Mouse (Mus musculus): ENCODE measurements at regions not wholly inside any gene's neighbourhood (a gene's known extent, or its start where the extent isn't known, plus 50 kb on each side); places are given as distances from the start of the nearest gene placed in this dataset.
A peak's percentile ranks its signal among the peaks of the same experiment; 100 is the strongest.
"Not testable (repeated sequence)": the region's sequence is repeated elsewhere in the genome, so short reads cannot be mapped to it uniquely, and the experiment has no call there.

DNA sequence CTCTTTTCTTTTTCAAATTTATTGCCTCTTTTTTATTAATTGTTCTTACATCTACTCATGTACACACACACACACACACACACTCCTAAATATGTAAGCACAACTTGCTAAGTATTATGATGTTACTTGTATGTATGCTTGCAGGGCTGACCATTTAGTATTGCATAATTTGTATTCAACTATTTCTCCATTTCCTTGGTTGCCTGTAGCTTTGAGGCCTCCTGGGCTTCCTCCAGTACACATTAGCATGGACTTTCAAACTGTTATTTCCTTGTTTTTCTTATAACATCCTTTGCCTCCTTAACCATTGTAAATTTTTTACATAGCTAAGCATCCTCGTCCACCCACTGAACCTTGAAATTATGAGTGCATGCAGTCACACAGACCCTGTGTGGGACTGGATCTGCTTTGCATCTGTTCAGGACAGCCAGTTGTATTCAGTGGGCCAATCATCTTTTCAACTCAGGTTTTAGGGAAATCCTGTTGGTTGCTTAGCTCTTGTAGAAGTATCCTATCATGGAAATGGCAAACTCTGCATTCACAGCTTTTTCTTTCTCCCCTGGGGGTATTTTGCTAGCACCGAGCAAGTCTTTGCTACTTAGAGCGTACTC lies 110.8 kb upstream of the Ahi1 start:
- H3K27ac ChIP-seq, result no peak overlapping the region
- no peak for ATAC-seq (ENCODE audit: insufficient number of reproducible peaks, insufficient read depth, low FRiP score, low TSS enrichment, low read depth)
- 23% methylated on average over 3 of the region's 3 CpGs for WGBS
- no peak overlapping the region for H3K9ac ChIP-seq
- H3K4me3 ChIP-seq, result no peak overlapping the region
- peaks cover 37% of the 10 kb centered on the region for H3K4me1 ChIP-seq
- H3K36me3 ChIP-seq, result no peaks in the 10 kb centered on the region
- no peaks in the 10 kb centered on the region for H3K27me3 ChIP-seq
- no peaks in the 10 kb centered on the region for H3K9me3 ChIP-seq
- no peak overlapping the region for H3K4me2 ChIP-seq

DNA sequence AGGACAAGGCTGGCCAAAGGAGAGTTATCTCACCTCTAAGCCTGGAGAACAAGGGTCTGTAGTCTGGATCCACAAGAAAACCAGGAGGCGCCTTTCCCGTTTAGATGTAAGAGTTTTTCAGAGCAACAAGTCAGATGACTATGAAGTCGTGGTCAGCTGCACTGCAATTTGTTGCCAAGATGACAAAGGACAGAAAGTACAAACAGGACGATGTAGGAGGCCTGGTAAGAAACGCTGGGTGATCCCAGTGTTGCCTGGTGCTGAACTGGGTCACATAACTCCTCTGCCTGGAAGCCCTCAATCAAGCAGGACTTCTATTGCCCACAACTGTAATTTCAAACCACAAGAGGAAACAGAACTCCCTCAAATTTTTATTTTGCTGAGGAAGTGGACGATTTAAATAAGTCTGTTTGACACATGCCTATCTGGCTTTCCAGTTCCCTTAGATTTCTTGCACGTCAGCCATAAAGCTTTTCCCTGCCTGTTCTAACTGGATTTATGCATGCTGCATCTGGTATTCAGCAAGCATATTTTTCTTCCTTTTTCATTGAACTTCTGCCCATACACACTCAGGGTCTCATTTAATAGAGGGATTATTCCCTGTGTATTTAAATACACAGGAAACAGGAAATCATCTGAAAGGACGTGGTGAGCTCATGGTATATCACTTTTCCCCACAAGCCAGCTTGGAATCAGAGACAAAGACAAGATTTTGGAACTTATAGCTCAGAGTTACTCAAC lies 113.5 kb upstream of the Ahi1 start:
- no peaks in the 10 kb centered on the region for H3K36me3 ChIP-seq
- H3K4me2 ChIP-seq, result no peak overlapping the region
- H3K9ac ChIP-seq, result no peak overlapping the region
- H3K27ac ChIP-seq, result peak overlapping the region; percentile 55; the same call in 1 of the 2 replicates
- peaks cover 37% of the 10 kb centered on the region for H3K4me1 ChIP-seq
- ATAC-seq (ENCODE audit: insufficient number of reproducible peaks, insufficient read depth, low FRiP score, low TSS enrichment, low read depth), result no peak
- H3K4me3 ChIP-seq, result no peak overlapping the region
- 41% methylated on average over 8 of the region's 8 CpGs for WGBS
- H3K9me3 ChIP-seq, result no peaks in the 10 kb centered on the region
- no peaks in the 10 kb centered on the region for H3K27me3 ChIP-seq

DNA sequence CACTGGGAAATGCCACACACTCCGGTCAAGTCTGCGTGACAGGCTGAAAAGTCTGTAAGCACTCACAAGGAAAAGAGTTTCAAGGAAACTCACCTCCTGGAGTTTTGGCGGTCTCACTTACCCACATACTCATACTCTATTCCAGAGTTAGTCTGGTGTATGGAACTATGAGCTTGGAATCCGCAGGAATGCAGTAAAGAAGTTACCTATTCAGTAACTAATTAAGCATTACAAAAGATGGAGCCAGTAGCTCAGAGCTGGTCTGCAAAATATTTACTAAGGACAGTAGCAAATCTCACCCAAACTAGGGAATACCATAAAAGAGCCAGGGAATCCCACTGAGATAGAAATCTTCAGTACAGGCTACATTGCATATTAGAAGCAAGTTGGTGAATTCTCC lies 111.9 kb upstream of the Pde7b start:
- H3K4me2 ChIP-seq; H3K27me3 ChIP-seq; H3K9ac ChIP-seq; H3K9me3 ChIP-seq; H3K27ac ChIP-seq; H3K4me3 ChIP-seq; ATAC-seq (ENCODE audit: insufficient number of reproducible peaks, insufficient read depth, low FRiP score, low TSS enrichment, low read depth); H3K36me3 ChIP-seq: not testable (repeated sequence)
- WGBS, result 77% methylated on average over 4 of the region's 4 CpGs
- peaks cover 21% of the 10 kb centered on the region for H3K4me1 ChIP-seq

DNA sequence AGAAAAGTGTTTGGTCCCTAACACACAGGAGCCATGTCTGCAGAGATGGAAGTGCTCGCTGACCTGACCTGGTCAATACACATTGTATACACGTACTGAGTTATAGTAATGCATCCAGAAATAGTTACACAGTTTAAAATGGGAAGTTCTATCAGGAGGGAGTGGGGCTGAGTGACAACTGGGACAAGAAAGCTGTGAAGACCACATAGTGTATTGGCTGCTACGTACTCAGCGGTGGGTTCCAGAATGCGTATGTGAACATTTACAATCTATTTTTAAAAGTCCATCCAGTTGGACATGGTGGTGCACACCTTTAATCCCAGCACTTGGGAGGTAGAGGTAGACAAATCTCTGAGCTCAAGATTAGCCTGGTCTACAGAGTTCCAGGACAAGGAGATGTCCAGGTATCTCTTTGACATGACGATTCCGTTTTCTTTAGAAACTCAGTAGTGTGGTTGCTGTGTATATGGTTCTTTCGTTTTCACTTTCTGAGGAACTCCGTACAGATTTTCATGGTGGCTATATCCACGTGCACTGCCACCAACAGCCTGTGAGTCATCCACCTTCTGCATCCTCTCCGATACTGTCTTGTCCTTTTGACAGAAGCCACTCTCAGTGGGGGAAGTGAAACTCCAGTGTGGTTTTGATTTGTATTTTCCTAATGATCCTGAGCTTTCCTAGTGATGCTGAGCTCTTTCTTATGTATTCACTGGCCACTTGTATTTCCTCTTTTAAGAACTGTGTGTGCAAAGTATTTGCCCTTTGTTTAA lies 110.1 kb upstream of the Pde7b start:
- Histone ChIP-seq H3K27me3 (no peaks in the 10 kb centered on the region), H3K36me3 (no peaks in the 10 kb centered on the region), H3K4me1 (peaks cover 16% of the 10 kb centered on the region), H3K9ac (no peak overlapping the region), H3K4me2 (no peak overlapping the region), H3K4me3 (no peak overlapping the region), H3K27ac (no peak overlapping the region), H3K9me3 (no peaks in the 10 kb centered on the region)
- WGBS, result 86% methylated on average over 11 of the region's 11 CpGs
- ATAC-seq (ENCODE audit: insufficient number of reproducible peaks, insufficient read depth, low FRiP score, low TSS enrichment, low read depth), result no peak

DNA sequence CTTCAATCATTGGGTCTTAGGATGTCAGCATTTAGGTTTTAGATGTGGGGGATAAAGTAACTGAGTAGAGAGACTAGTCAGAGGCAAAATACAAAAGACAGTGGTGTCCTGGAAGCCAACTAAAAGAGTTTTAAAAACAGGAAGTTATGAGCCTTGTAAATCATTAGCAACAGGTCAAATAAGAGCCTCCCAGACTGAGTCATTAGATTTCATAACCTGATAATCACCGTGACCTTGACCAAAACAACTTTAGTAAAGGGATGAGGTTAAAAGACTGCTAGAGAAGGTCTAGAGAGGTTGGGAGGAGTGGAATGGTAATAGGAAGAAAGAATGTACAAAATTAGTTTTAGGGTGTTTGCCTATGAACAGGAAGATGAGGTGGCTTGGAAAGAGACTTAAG lies 103.4 kb upstream of the Pde7b start:
- Histone ChIP-seq H3K9ac (no peak overlapping the region), H3K27me3 (no peaks in the 10 kb centered on the region), H3K36me3 (no peaks in the 10 kb centered on the region), H3K4me3 (no peak overlapping the region), H3K9me3 (no peaks in the 10 kb centered on the region), H3K4me1 (no peaks in the 10 kb centered on the region), H3K4me2 (no peak overlapping the region), H3K27ac (no peak overlapping the region)
- 64% methylated on average over 1 of the region's 1 CpGs for WGBS
- no peak for ATAC-seq (ENCODE audit: insufficient number of reproducible peaks, insufficient read depth, low FRiP score, low TSS enrichment, low read depth)

DNA sequence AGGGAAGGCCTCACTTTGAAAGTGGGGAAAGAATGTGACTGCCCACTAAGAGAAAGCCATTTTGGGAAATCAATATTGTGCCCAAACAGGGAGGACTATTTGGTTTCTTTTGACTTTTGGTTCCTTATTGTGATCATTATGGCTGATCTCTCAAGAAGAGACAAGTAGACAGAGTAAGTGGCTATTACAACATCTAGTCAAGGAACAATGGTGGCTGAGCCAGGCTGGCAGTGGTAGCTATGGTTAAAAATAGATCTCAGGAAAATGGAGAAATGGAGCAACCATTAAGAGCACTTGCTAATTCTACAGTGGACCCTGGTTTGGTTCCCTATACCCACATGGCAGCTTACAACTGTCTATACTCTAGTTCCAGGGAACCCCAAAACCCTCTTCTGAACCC lies 102.6 kb upstream of the Pde7b start:
- ATAC-seq (ENCODE audit: insufficient number of reproducible peaks, insufficient read depth, low FRiP score, low TSS enrichment, low read depth), result no peak
- H3K9ac ChIP-seq, result no peak overlapping the region

DNA sequence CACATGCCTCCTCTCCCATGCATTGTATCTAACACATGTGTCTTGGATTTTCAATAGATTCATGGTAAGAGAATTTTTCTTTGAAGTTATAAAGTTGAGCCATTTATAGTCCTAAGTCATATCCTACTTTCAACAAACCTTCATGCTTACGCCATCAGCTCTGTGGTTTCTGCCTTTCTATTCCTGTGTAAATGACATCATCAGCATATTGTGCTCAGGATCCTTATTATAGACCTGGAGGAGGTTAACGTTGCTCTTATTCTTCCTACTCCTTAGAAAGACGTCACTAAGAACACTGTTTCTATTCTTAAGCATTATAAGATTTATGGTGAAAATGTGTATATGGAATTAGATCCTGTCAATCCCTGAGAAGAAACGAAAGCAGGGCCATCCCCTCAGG lies 93.7 kb upstream of the Pde7b start:
- H3K36me3 ChIP-seq, result no peaks in the 10 kb centered on the region
- no peak overlapping the region for H3K27ac ChIP-seq
- H3K27me3 ChIP-seq, result no peaks in the 10 kb centered on the region
- ATAC-seq (ENCODE audit: insufficient number of reproducible peaks, insufficient read depth, low FRiP score, low TSS enrichment, low read depth), result no peak
- WGBS, result 57% methylated on average over 4 of the region's 4 CpGs
- no peaks in the 10 kb centered on the region for H3K9me3 ChIP-seq
- H3K4me2 ChIP-seq, result no peak overlapping the region
- H3K9ac ChIP-seq, result no peak overlapping the region
- no peak overlapping the region for H3K4me3 ChIP-seq
- no peaks in the 10 kb centered on the region for H3K4me1 ChIP-seq

More for the DNA sequence above, 102.6 kb upstream of the Pde7b start:
- Histone ChIP-seq H3K27me3 (no peaks in the 10 kb centered on the region), H3K4me1 (no peaks in the 10 kb centered on the region), H3K9me3 (no peaks in the 10 kb centered on the region), H3K27ac (no peak overlapping the region), H3K36me3 (no peaks in the 10 kb centered on the region), H3K4me3 (no peak overlapping the region), H3K4me2 (no peak overlapping the region)

DNA sequence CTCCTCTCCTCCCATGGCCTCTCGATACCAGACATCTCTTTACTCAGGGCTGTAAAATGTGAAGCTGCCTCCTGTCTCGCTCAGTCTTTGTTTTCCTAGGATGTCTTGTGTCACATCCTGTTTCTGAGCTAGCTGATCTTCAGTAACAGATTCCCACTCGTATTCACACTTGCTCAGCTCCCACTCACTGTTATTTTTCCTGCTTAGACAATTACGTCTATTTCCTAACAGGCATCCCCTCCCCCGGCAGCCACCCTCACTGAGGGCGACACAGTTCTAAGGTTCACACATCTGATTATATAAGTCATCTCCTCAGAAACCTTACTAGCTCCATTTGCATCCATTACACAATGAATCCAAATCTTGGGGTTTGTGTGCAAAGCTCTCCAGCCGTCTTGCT lies 74.9 kb upstream of the Pde7b start:
- H3K4me2 ChIP-seq, result no peak overlapping the region
- H3K4me1 ChIP-seq, result no peaks in the 10 kb centered on the region
- 70% methylated on average over 7 of the region's 7 CpGs for WGBS
- H3K36me3 ChIP-seq, result no peaks in the 10 kb centered on the region
- H3K9ac ChIP-seq, result no peak overlapping the region
- no peaks in the 10 kb centered on the region for H3K27me3 ChIP-seq
- no peak overlapping the region for H3K4me3 ChIP-seq
- no peak for ATAC-seq (ENCODE audit: insufficient number of reproducible peaks, insufficient read depth, low FRiP score, low TSS enrichment, low read depth)
- no peak overlapping the region for H3K27ac ChIP-seq
- H3K9me3 ChIP-seq, result no peaks in the 10 kb centered on the region

DNA sequence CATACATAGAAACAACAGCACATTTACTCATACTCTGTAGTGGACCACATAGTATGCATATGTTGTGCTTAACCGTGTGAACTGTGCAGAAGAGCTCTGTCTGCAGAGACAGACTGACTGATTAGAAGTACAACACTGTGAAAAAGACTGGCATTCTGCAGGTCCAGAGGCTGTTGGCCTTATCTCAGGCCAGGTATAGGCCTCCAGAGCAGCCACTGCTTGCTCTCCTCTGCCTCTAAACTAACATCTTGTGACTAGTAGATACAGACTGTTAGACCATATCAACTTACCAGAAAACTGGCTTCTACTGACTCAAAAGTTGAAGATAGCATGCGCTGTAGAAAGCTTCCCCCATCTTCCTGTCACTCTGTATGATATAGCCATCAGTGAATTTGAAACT lies 73.5 kb upstream of the Pde7b start:
- no peaks in the 10 kb centered on the region for H3K36me3 ChIP-seq
- no peak for ATAC-seq (ENCODE audit: insufficient number of reproducible peaks, insufficient read depth, low FRiP score, low TSS enrichment, low read depth)
- no peak overlapping the region for H3K4me3 ChIP-seq
- no peaks in the 10 kb centered on the region for H3K4me1 ChIP-seq
- 89% methylated on average over 2 of the region's 2 CpGs for WGBS
- no peak overlapping the region for H3K4me2 ChIP-seq
- H3K9ac ChIP-seq, result no peak overlapping the region
- no peaks in the 10 kb centered on the region for H3K9me3 ChIP-seq
- H3K27me3 ChIP-seq, result no peaks in the 10 kb centered on the region
- no peak overlapping the region for H3K27ac ChIP-seq

DNA sequence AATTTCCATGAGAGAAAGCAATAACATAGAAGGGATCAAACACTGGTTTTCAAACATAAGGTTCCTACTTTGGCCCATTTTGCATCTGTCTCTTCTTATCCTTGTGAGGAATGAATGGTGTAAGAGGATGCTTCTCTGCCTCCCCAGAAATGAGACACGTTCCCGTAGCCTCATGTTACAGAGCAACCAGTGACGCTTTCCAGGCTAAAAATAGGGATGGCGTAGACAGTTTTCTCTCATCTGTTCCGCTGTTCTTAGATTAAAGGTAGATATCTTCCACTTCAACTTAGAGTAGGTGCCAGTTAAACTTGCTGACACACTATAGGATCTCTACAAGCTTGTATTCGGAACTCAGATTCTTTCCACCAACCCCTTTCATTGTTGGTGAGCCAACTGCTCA lies 69.1 kb upstream of the Pde7b start:
- H3K4me1 ChIP-seq, result no peaks in the 10 kb centered on the region
- H3K4me2 ChIP-seq, result no peak overlapping the region
- 62% methylated on average over 6 of the region's 6 CpGs for WGBS
- H3K4me3 ChIP-seq, result no peak overlapping the region
- no peak overlapping the region for H3K27ac ChIP-seq
- H3K9me3 ChIP-seq, result no peaks in the 10 kb centered on the region
- ATAC-seq (ENCODE audit: insufficient number of reproducible peaks, insufficient read depth, low FRiP score, low TSS enrichment, low read depth), result no peak
- no peaks in the 10 kb centered on the region for H3K27me3 ChIP-seq
- no peak overlapping the region for H3K9ac ChIP-seq
- H3K36me3 ChIP-seq, result no peaks in the 10 kb centered on the region

DNA sequence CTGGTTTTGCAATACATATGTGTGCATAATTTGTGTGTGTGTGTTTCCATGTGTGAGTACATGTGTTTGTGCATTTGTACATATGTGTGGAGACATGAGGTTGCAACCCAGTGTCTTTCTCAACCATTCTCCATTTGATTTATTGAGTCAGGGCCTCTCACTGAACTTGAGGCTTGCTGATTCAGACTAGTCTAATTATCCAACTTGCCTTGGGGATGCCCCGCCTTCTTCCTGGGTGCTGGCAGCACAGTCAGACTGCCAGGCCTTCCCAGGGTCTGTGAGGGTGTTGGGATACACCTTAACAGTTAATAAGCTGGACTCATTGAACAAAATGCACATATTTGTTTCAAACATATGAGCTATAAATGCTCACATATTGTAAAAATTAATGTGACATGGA lies 56.1 kb upstream of the Pde7b start:
- Histone ChIP-seq H3K9me3 (no peaks in the 10 kb centered on the region), H3K27me3 (no peaks in the 10 kb centered on the region), H3K36me3 (no peaks in the 10 kb centered on the region), H3K4me1 (no peaks in the 10 kb centered on the region; the same call in 1 of the 2 replicates), H3K27ac (no peak overlapping the region), H3K9ac (no peak overlapping the region), H3K4me2 (no peak overlapping the region), H3K4me3 (no peak overlapping the region)
- WGBS, result 86% methylated on average over 1 of the region's 1 CpGs
- ATAC-seq (ENCODE audit: insufficient number of reproducible peaks, insufficient read depth, low FRiP score, low TSS enrichment, low read depth), result no peak
